Mouse (Mus musculus) spleen, adult 12 weeks (tissue): ENCODE measurements around the gene Usp15.

ENCODE experiments used
- DNase-seq: peaks from one replicate; pipeline ENCODE4 v3.0.0; 2022; ENCODE audit warnings: low spot score

Gene Usp15

GRCm38 (mm10) chr10:123101303-123101702 lies 95.5 kb downstream of the Usp15 start:
- no peak for DNase-seq

- no peak for DNase-seq
Observed at GRCm38 (mm10) chr10:123100584-123100983, 96.2 kb downstream of the Usp15 start.

GRCm38 (mm10) chr10:123094504-123094903 lies 102.3 kb downstream of the Usp15 start:
- DNase-seq: no peak

GRCm38 (mm10) chr10:123092577-123092976 lies 104.2 kb downstream of the Usp15 start:
- DNase-seq: no peak

- DNase-seq: peak; percentile 33
Observed at GRCm38 (mm10) chr10:123091737-123092136, 105.1 kb downstream of the Usp15 start.

- DNase-seq: no peak
Observed at GRCm38 (mm10) chr10:123089425-123089930, 107.3 kb downstream of the Usp15 start.

- no peak for DNase-seq
Observed at GRCm38 (mm10) chr10:123086847-123087246, 109.9 kb downstream of the Usp15 start.

- DNase-seq: no peak
Observed at GRCm38 (mm10) chr10:123084900-123085641, 111.7 kb downstream of the Usp15 start.

- DNase-seq: no peak
Observed at GRCm38 (mm10) chr10:123084307-123084706, 112.5 kb downstream of the Usp15 start.

GRCm38 (mm10) chr10:123076245-123077023 lies 120.4 kb downstream of the Usp15 start, which contains the start of gene Mon2:
Mon2 (minus strand) TSS chr10:123076505.
- DNase-seq: peak; percentile 94

GRCm38 (mm10) chr10:123075751-123076242 lies 121.0 kb downstream of the Usp15 start:
- DNase-seq: no peak

GRCm38 (mm10) chr10:123071997-123072396 lies 124.8 kb downstream of the Usp15 start:
- DNase-seq: no peak

GRCm38 (mm10) chr10:123063021-123063420 lies 133.8 kb downstream of the Usp15 start:
- DNase-seq: no peak

- DNase-seq: no peak
Observed at GRCm38 (mm10) chr10:123060831-123061230, 136.0 kb downstream of the Usp15 start.

GRCm38 (mm10) chr10:123057082-123057481 lies 139.7 kb downstream of the Usp15 start:
- no peak for DNase-seq

- no peak for DNase-seq
Observed at GRCm38 (mm10) chr10:123056463-123056862, 140.3 kb downstream of the Usp15 start.

- DNase-seq: no peak
Observed at GRCm38 (mm10) chr10:123055205-123056000, 141.4 kb downstream of the Usp15 start.
